Mouse (Mus musculus): Measurements from ENCODE around the gene Armc10. TPM values are rescaled to one million over a fixed set of nuclear protein-coding genes. Genes with fewer than 3 reads are reported as not detected.
"Not testable (repeated sequence)": the region's sequence is repeated elsewhere in the genome, so short reads cannot be mapped to it uniquely, and the experiment has no call there.

The Armc10 gene
- polyA plus RNA-seq (2014; fragmentation: Nextera tagmentation; extraction: Ambion mirVana): 93.1 and 98.3 TPM in 2 replicates

DNA sequence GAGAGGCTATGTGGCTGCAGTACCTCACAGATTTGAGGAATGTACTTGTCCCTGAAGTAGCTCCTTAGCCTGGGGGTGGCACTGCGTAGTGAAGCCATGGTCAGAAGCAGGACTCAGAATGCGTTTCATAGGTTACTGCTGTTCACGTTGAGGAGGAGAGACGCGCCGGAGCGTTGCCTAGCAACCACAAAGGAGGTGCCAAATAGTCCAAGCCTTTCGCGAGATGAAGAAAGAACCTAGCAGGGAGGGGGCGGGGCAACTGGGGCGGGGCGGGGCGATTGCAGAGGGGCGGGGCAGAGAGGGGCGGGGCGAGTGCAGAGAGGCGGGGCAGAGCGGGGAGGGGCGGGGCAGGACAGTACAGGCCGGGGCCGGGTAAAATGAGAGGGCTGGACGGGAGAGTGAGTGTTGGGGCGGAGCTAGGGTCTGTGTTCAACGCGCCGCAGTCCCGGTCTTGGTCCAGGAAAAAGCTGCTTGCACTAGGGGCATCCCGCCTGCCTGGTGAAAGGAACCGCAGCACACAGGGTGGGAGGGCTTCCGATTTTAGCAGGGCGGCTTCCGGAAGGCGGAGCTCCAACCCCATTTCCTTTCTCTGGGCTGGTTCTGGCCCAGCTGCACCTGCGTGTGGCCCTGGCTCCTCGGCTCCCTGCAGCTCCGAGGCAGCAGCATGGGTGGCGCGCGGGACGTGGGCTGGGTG, at the start of gene Armc10, which contains the start of gene Fbxl13:
TSS of gene Armc10 (plus strand) at position 375 of the 694 bp plus-strand sequence.
TSS of gene Fbxl13 (minus strand) at position 196 of the 694 bp plus-strand sequence.
- peak; percentile 98 for ATAC-seq (ENCODE audit: low FRiP score)
- H3K4me2 ChIP-seq: peak within 1 kb of the TSS; percentile 80
- H3K9ac ChIP-seq (ENCODE audit: low read length): peak within 1 kb of the TSS; percentile 93
- no peaks in the 10 kb centered on the region for H3K27me3 ChIP-seq (ENCODE audit: control insufficient read depth, insufficient read depth, low read length)
- under 1% methylated on average over 37 of the region's 40 CpGs for WGBS
- DNase-seq (ENCODE audit: low spot score, missing footprints): peak; percentile 98
- H3K27ac ChIP-seq (ENCODE audit: low read depth, low read length): peak within 1 kb of the TSS; percentile 89
- no peaks in the 10 kb centered on the region for H3K9me3 ChIP-seq (ENCODE audit: control insufficient read depth, low read length)
- peaks cover 12% of the 10 kb centered on the region for H3K4me1 ChIP-seq (ENCODE audit: control insufficient read depth, insufficient read depth, low read length)
- H3K36me3 ChIP-seq (ENCODE audit: control insufficient read depth, insufficient read depth, low read length): peaks cover 10% of the 10 kb centered on the region; the same call in 1 of the 2 replicates
- H3K4me3 ChIP-seq (ENCODE audit: low read depth, low read length): peak within 1 kb of the TSS; percentile 86

DNA sequence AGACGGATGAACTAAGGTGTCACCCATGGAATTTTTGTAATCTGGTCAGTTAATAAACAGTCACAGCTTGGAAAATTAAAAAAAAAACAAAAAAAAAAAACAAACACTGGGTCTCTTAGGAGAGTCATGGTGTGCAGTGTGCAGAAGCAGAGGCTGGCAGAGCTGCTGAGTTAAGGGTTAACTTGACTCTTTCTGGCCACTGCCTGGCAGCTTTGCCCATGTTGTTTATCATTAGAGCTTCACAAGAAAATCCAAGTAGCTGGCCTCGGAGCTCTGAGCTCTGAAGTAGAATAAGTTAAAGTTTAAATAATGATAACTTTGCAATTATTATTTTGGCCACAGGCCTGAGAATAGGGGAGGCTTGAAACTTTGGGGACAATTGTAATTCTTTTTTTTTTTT, 46.1 kb upstream of the Armc10 start:
- not testable (repeated sequence) for H3K36me3 ChIP-seq (ENCODE audit: control insufficient read depth, insufficient read depth, low read length); DNase-seq (ENCODE audit: low spot score, missing footprints); H3K27me3 ChIP-seq (ENCODE audit: control insufficient read depth, insufficient read depth, low read length); H3K4me3 ChIP-seq (ENCODE audit: low read depth, low read length); H3K4me2 ChIP-seq; H3K9me3 ChIP-seq (ENCODE audit: control insufficient read depth, low read length); H3K9ac ChIP-seq (ENCODE audit: low read length); H3K4me1 ChIP-seq (ENCODE audit: control insufficient read depth, insufficient read depth, low read length); H3K27ac ChIP-seq (ENCODE audit: low read depth, low read length); ATAC-seq (ENCODE audit: low FRiP score)
- WGBS: 83% methylated on average over 2 of the region's 2 CpGs

DNA sequence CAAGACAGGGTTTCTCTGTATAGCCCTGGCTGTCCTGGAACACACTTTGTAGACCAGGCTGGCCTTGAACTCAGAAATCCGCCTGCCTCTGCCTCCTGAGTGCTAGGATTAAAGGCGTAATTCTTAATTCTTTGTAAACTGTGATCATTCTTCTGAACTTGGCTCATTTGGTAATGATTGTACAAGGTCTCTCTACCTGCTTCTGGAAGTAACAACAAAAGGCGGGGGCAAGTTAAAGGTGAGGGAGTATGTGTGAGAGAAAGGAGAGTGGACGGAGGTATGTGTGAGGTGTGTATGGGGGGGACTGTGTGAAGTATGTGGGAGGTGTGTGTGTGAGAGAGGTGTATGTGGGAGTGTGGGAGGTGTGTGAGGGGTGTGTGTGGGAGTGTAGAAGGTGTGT, 45.7 kb upstream of the Armc10 start:
- no peak for ATAC-seq (ENCODE audit: low FRiP score)
- H3K9ac ChIP-seq (ENCODE audit: low read length): no peak overlapping the region
- H3K4me3 ChIP-seq (ENCODE audit: low read depth, low read length): no peak overlapping the region
- H3K4me2 ChIP-seq: no peak overlapping the region
- H3K4me1 ChIP-seq (ENCODE audit: control insufficient read depth, insufficient read depth, low read length): no peaks in the 10 kb centered on the region
- H3K36me3 ChIP-seq (ENCODE audit: control insufficient read depth, insufficient read depth, low read length): no peaks in the 10 kb centered on the region
- no peaks in the 10 kb centered on the region for H3K9me3 ChIP-seq (ENCODE audit: control insufficient read depth, low read length)
- H3K27ac ChIP-seq (ENCODE audit: low read depth, low read length): no peak overlapping the region
- 92% methylated on average over 4 of the region's 4 CpGs for WGBS
- no peaks in the 10 kb centered on the region for H3K27me3 ChIP-seq (ENCODE audit: control insufficient read depth, insufficient read depth, low read length)
- no peak for DNase-seq (ENCODE audit: low spot score, missing footprints)

DNA sequence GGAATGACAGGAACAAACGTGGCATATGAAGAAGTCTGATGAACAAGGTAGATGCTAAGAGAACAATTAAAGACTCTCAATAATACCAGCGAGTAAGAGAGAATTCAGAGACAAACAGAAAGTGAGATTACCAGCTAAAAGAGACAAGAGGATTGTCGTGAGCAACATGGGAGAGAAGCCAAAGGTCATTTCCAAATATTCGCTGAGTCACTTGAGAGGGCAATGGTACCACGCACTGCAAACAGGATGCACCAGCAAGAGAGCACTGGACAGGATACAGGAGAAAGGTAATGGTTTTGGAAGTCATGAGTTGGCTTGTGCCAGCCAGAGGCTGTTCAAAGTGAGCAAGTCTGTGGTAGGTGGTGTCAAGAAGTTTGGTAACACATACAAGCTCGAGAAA, 39.7 kb upstream of the Armc10 start:
- no peak overlapping the region for H3K9ac ChIP-seq (ENCODE audit: low read length)
- DNase-seq (ENCODE audit: low spot score, missing footprints) (no peak), ATAC-seq (ENCODE audit: low FRiP score) (no peak)
- H3K36me3 ChIP-seq (ENCODE audit: control insufficient read depth, insufficient read depth, low read length): no peaks in the 10 kb centered on the region
- no peaks in the 10 kb centered on the region for H3K27me3 ChIP-seq (ENCODE audit: control insufficient read depth, insufficient read depth, low read length)
- H3K4me3 ChIP-seq (ENCODE audit: low read depth, low read length): no peak overlapping the region
- H3K9me3 ChIP-seq (ENCODE audit: control insufficient read depth, low read length): no peaks in the 10 kb centered on the region
- no peak overlapping the region for H3K4me2 ChIP-seq
- WGBS: 76% methylated on average over 6 of the region's 6 CpGs
- H3K27ac ChIP-seq (ENCODE audit: low read depth, low read length): no peak overlapping the region
- no peaks in the 10 kb centered on the region for H3K4me1 ChIP-seq (ENCODE audit: control insufficient read depth, insufficient read depth, low read length)

DNA sequence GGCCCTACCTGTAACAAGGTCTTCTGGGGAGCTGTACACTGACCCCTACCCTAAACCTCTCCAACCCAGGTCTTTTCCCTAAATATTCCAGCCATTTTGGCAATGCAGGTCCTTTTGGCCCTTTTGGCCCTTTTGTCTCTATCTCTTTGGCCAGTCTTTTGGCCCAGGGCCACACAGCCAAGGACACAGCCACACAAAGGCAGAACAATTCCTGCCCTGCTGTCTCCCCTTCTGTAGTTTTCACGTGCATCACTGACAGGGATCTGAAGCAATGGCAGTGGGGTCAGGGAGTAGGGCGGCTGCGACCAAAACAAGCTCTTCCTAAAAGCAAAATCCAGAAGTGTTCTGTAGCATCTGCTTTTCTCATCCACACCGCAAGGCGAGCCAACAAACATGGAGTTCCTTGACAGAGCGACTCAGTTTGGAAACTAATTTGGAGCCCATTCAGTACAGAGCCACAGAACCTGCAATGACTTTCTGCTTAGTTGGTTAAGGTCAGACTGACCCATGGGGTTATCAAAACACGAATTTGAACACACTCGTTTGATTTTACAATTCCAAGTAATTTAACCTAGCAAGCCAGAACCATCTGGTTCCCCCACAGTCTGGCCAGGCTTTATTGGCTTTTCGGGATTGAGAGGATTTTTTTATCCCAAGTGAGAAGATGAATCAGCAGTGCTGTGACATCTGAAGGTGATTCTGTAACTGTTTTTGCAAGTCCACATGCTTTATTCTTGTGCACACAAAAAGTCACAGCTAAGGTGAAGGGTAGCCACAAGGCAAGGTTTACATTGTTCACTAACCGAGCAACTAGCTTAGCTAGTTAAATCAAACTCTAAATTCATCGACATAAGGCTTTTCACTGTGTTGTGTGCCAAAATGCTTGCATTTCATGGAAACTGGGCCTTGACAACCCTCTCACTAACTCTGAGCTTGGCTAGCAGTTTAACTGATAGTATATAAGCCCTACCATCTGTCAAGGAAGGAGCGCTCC, 37.0 kb upstream of the Armc10 start:
- 80% methylated on average over 12 of the region's 12 CpGs for WGBS
- H3K4me1 ChIP-seq (ENCODE audit: control insufficient read depth, insufficient read depth, low read length): no peaks in the 10 kb centered on the region
- H3K27ac ChIP-seq (ENCODE audit: low read depth, low read length): no peak overlapping the region
- DNase-seq (ENCODE audit: low spot score, missing footprints) (peak; percentile 74), ATAC-seq (ENCODE audit: low FRiP score) (no peak)
- H3K27me3 ChIP-seq (ENCODE audit: control insufficient read depth, insufficient read depth, low read length): no peaks in the 10 kb centered on the region
- no peaks in the 10 kb centered on the region for H3K36me3 ChIP-seq (ENCODE audit: control insufficient read depth, insufficient read depth, low read length)
- no peak overlapping the region for H3K4me3 ChIP-seq (ENCODE audit: low read depth, low read length)
- no peaks in the 10 kb centered on the region for H3K9me3 ChIP-seq (ENCODE audit: control insufficient read depth, low read length)
- no peak overlapping the region for H3K4me2 ChIP-seq
- H3K9ac ChIP-seq (ENCODE audit: low read length): no peak overlapping the region

DNA sequence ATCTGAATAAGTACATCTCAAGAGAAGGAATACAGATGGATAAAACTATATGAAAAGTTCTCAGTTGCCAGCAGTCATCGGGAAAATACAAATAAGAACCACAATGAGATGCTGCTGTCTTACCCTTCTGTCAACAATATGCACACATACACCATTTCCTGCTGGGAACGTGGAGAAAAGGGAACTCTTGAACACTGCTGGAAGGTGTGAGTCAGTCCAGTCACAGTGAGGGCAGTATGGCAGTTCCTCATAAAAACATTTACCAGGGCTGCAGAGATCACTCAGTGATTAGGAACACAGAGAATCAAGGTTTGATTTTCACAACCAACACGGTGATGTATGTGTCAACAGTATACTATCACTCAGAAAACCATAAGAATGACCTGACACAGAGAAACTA, 34.6 kb upstream of the Armc10 start:
- no peak for ATAC-seq (ENCODE audit: low FRiP score)
- Histone ChIP-seq H3K4me2 (no peak overlapping the region), H3K36me3 (ENCODE audit: control insufficient read depth, insufficient read depth, low read length) (no peaks in the 10 kb centered on the region), H3K9me3 (ENCODE audit: control insufficient read depth, low read length) (no peaks in the 10 kb centered on the region), H3K4me3 (ENCODE audit: low read depth, low read length) (no peak overlapping the region), H3K4me1 (ENCODE audit: control insufficient read depth, insufficient read depth, low read length) (no peaks in the 10 kb centered on the region), H3K27me3 (ENCODE audit: control insufficient read depth, insufficient read depth, low read length) (no peaks in the 10 kb centered on the region), H3K9ac (ENCODE audit: low read length) (no peak overlapping the region), H3K27ac (ENCODE audit: low read depth, low read length) (no peak overlapping the region)
- 79% methylated on average over 3 of the region's 3 CpGs for WGBS
- DNase-seq (ENCODE audit: low spot score, missing footprints): no peak

DNA sequence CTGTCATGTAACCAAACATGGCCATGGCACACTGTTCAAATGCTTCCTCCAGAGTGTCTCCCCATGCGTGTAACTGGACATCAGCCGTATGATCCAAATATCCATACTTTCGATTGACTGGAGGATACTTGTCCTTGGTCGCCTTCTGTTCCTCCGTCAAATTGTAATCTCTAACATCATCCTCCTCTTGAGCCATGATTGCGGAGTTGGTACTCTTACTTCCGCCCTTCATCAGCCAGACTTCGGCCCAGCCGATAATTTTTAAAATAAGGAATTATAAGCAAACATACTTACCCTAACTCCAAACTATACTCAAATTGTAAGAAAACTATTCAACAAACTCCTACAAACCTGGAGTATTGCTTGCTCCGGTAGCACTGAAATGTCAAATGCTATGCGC, 31.3 kb upstream of the Armc10 start:
- 97% methylated on average over 11 of the region's 11 CpGs for WGBS
- ATAC-seq (ENCODE audit: low FRiP score); H3K9ac ChIP-seq (ENCODE audit: low read length); H3K9me3 ChIP-seq (ENCODE audit: control insufficient read depth, low read length); H3K36me3 ChIP-seq (ENCODE audit: control insufficient read depth, insufficient read depth, low read length); H3K4me1 ChIP-seq (ENCODE audit: control insufficient read depth, insufficient read depth, low read length); DNase-seq (ENCODE audit: low spot score, missing footprints); H3K27me3 ChIP-seq (ENCODE audit: control insufficient read depth, insufficient read depth, low read length); H3K4me3 ChIP-seq (ENCODE audit: low read depth, low read length); H3K27ac ChIP-seq (ENCODE audit: low read depth, low read length); H3K4me2 ChIP-seq: not testable (repeated sequence)

DNA sequence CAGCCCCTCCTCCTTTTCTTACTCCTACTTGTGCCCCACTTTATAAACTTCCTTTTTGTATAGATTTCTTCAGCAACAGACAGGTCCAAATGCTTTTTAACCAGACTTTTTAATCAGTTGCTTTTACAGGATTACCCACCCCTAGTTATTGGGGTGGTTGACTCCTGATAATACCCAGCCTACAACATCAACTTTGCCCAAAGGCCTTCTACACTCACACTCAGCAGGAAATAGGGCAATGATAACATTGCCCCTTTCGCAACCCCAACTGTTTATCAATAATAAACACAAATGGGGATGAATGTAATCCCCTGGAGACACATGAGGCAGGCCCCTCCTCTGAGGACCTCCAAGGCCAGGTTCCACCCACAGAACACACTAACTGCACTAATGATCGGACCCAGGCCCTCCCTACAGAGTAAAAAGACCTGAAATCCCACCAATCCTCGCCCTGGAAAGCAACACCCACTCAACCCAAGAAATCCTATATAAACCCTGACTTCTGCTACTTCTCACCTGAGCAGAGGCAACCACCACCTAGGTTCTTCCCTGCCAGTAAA, 29.1 kb upstream of the Armc10 start:
- no peak for ATAC-seq (ENCODE audit: low FRiP score)

DNA sequence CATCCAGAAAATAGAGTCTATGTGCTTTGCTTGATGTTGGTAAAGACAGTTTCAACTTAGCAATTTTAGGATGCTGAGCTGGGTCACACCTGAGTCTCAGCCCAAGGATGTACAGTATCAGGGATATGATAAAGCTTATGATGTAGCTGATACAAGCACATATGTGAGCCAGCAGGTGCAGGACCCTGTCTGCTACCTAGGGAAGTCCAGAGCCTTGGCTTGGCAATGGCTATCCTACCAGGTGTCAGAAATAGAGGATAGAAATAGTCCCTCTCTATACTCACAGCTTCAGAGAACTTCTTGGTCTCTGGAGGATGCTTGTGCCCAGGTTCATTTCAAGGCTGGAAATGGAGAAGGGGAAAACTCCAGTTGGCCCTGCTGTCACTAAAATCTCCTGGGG, 19.7 kb upstream of the Armc10 start:
- H3K9ac ChIP-seq (ENCODE audit: low read length): no peak overlapping the region
- DNase-seq (ENCODE audit: low spot score, missing footprints) (peak; percentile 72), ATAC-seq (ENCODE audit: low FRiP score) (no peak)
- no peaks in the 10 kb centered on the region; the same call in 1 of the 2 replicates for H3K9me3 ChIP-seq (ENCODE audit: control insufficient read depth, low read length)
- no peaks in the 10 kb centered on the region for H3K36me3 ChIP-seq (ENCODE audit: control insufficient read depth, insufficient read depth, low read length)
- H3K4me1 ChIP-seq (ENCODE audit: control insufficient read depth, insufficient read depth, low read length): no peaks in the 10 kb centered on the region
- no peak overlapping the region for H3K4me3 ChIP-seq (ENCODE audit: low read depth, low read length)
- H3K27me3 ChIP-seq (ENCODE audit: control insufficient read depth, insufficient read depth, low read length): no peaks in the 10 kb centered on the region
- no peak overlapping the region for H3K27ac ChIP-seq (ENCODE audit: low read depth, low read length)
- H3K4me2 ChIP-seq: no peak overlapping the region

More for the DNA sequence above, 29.1 kb upstream of the Armc10 start:
- Histone ChIP-seq H3K9ac (ENCODE audit: low read length) (no peak overlapping the region), H3K36me3 (ENCODE audit: control insufficient read depth, insufficient read depth, low read length) (no peaks in the 10 kb centered on the region), H3K27ac (ENCODE audit: low read depth, low read length) (no peak overlapping the region), H3K9me3 (ENCODE audit: control insufficient read depth, low read length) (no peaks in the 10 kb centered on the region), H3K4me3 (ENCODE audit: low read depth, low read length) (no peak overlapping the region), H3K4me2 (no peak overlapping the region), H3K4me1 (ENCODE audit: control insufficient read depth, insufficient read depth, low read length) (no peaks in the 10 kb centered on the region), H3K27me3 (ENCODE audit: control insufficient read depth, insufficient read depth, low read length) (no peaks in the 10 kb centered on the region)
- WGBS: 83% methylated on average over 3 of the region's 3 CpGs
- no peak for DNase-seq (ENCODE audit: low spot score, missing footprints)
